Mouse (Mus musculus): ENCODE results near the gene AW146154.
"Not testable (repeated sequence)": the region's sequence is repeated elsewhere in the genome, so short reads cannot be mapped to it uniquely, and the experiment has no call there.

AW146154 gene

GRCm38 (mm10) chr7:41499389-41500049 lies at the start of gene AW146154, which contains the start of gene Gm20449:
AW146154 (minus strand) TSS chr7:41499890.
Gm20449 (minus strand) TSS chr7:41499417.
- peak; percentile 78 for DNase-seq (ENCODE audit: extremely low read depth, insufficient read length, low spot score)

DNA sequence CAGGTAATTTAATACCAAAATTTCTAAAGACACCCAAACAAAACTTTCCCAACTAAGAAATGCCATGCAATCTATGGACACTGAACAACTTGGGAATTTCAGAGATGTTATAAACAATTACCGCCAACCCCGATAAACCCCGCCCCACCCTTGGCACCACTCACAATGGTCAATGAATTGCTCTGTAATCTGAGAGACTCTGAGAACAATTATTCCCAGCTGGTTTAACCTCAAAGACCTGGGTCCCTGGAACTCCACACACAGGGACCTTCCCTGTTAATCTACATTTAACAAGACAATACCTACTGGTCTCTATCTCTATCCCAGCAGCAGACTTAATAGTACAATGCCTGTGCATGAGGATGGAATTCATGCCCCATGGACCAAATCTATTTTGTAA lies 13.0 kb upstream of the AW146154 start:
- DNase-seq (ENCODE audit: extremely low read depth, insufficient read length, low spot score) = no peak

DNA sequence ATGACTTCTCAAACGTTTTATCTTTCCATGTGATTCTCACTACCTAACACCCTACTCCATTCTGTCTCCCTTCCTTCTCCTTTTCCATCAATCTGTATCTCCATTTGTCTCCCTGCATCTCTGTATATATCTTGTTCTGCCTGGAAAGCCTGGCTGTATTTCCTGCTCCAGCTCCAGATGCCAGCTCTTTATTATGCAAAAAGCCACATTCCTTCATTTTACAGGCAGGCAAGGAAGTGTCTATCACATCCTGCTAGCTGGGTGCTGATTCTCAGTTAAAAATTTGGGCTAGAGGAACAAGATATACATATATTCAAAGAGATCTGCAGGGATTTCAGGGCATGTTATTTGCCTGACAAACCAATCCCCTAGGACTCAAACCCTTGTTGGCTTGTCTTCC lies 12.5 kb upstream of the AW146154 start:
- no peak for DNase-seq (ENCODE audit: extremely low read depth, insufficient read length, low spot score)

DNA sequence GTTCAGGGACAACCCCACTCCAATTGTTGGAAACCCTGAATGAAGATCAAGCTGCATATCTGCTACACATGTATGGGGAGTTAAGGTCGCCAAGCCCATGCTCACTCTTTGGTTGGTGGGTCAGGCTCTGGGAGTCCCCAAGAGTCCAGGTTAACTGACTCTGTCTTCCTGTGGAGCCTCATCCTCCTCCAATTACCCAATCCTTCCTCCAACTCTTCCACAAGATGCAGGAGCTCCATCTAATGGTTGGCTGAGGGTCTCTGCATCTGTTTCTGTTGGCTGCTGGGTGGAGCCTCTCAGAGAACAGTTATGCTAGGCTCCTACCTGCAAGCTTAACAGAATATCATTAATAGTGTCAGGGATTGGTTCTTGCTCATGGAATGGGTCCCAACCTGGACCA lies 2.7 kb upstream of the AW146154 start:
- no peak for DNase-seq (ENCODE audit: extremely low read depth, insufficient read length, low spot score)

DNA sequence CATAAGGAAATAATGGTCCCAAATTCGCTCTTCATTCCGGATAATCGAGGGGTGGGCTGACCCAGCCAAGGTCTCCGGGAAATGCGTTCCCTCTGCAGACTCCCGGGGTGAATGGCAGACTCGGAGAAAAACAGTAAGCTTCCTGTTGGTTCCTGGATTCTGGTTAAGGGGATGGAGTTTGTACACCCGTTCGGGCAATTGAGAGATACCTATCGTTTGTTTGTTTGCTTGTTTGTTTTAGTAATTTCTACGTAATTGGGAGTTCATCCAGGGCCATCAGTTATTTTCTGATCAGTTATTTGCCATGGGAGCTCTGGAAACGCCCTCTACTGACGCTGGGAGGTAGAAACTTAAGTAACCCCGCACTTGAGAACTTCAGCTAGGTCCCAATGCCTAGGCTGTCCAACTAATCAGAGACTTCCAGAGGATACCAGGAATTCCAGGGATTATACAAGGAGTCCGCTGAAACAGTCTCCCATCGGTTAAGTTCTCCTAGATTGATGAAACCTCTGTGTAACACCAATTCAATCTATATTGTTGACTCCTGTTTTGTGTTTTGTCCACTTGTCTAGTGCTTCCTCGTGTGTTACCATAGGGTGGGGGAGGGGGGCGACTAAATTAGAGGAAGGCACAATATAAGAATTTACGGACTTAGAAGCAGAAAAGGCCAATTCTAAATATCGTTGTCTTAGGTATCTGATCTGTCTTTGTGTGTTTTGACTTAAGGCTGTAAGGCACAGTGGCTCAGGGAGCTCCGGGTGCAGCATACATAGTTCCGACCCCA lies 653 bp upstream of the AW146154 start:
- DNase-seq (ENCODE audit: extremely low read depth, insufficient read length, low spot score) = peak; percentile 34

DNA sequence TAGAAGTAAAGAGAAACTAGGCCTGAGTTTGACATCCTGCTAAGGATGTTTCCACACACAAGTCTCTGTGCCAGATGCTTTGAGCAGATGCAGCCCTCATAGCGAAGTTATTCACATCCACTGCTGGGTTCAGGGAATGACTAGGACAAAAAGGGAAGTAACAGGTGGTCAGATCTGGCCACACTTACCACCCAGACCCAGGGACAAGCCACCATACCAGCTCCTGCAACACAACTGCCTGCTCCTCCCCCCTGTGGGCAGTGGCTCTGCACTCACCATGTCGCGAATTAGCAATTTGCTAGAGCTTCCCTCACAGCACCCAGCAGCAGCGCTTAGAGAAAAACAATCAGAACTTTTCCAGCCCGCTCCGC lies 687 bp downstream of the AW146154 start:
- not testable (repeated sequence) for DNase-seq (ENCODE audit: extremely low read depth, insufficient read length, low spot score)

- not testable (repeated sequence) for DNase-seq (ENCODE audit: extremely low read depth, insufficient read length, low spot score)
Observed at GRCm38 (mm10) chr7:41498464-41498863, 1.2 kb downstream of the AW146154 start.

DNA sequence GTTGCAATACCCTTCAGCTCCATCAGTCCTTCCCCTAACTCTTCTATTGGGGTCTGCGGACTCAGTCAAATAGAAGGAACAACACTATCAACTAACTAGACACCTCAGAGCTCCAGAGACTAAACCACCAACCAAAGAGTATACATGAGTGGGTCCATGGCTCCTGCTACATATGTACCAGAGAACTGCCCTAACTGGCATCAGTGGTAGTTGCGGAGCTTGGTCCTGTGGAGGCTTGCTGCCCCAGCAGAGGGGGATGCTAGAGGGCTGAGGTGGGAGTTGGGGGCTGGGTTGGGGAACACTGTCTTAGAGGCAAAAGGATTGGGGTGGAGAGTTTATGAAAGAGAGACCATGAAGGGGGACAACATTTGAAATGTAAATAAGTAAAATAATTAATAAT lies 1.8 kb downstream of the AW146154 start:
- no peak for DNase-seq (ENCODE audit: extremely low read depth, insufficient read length, low spot score)

DNA sequence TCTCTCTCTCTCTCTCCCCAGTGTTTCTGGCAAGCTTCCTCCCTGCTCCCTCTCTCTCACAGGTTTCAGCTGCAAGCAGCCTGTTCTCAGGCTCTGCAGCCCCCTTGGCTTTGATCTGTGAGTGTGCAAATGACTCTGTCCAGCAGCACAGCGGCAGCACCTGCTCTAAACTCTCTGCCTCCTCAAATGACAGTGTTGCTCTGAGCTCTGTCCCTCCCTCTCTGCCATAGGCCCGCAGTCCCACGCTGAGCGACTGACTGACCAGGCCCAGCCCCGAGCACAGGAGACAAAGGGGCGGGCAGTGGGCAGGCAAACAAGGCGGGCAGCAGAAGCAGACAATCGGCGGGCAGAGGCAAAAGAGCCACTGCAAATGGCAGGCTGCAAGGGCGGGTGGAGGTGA lies 47.8 kb downstream of the AW146154 start:
- no peak for DNase-seq (ENCODE audit: extremely low read depth, insufficient read length, low spot score)

DNA sequence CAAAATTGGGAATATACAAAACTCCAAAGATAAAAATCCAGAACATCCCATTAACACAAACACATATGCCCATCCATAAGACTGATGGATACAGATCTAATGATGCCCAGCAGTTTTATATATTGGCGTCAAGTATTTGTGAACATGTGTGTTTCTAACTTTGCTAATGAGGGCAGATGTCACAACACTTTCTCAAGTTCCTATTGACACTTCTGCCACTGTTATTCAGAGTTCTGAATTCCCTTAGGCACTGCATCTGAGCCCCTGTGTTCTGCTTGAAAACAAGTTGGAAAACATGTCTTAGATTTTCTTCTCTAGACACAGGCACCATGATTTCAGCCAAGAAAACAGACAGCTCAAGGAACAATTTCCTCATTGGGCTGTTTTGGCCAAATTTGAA lies 51.1 kb downstream of the AW146154 start, which contains the start of gene Vmn2r57:
Gene Vmn2r57, minus strand, starts transcription at position 101 of the 400 bp plus-strand sequence.
- DNase-seq (ENCODE audit: extremely low read depth, insufficient read length, low spot score) = not testable (repeated sequence)
